Mouse (Mus musculus): ENCODE measurements around the gene Kcnd2. TPM values are rescaled to one million over a fixed set of nuclear protein-coding genes. Genes with fewer than 3 reads are reported as not detected.

Gene Kcnd2
- polyA plus RNA-seq, 1 experiment from 2014 or later = 3.8 TPM

DNA sequence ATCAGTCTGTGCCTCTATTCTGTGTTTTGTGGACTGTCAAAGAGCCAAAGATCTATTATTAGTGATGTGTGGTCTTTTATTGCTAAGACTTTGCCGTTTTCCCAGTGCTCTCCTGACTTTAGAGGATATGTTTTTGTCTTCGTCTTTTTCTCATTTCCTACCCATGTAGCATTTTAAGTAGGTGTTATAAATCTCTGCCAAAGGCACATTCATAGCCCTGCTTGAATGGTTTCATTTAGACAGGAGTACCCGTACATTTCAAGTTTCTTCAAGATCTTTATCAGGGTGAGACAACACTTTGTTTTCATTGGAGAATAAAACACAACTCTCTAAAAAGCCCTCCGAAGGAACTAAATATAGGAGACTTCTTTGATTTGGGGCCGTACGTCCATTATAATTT lies 355.7 kb downstream of the Kcnd2 start:
- H3K4me1 ChIP-seq = no peaks in the 10 kb centered on the region
- no peaks in the 10 kb centered on the region for H3K9me3 ChIP-seq
- 39% methylated on average over 6 of the region's 6 CpGs for WGBS
- no peak overlapping the region for H3K4me2 ChIP-seq
- H3K9ac ChIP-seq = no peak overlapping the region
- no peaks in the 10 kb centered on the region for H3K36me3 ChIP-seq
- ATAC-seq (ENCODE audit: insufficient number of reproducible peaks, low FRiP score, low TSS enrichment, low read depth) = no peak
- no peak overlapping the region for H3K4me3 ChIP-seq
- no peaks in the 10 kb centered on the region for H3K27me3 ChIP-seq
- H3K27ac ChIP-seq = no peak overlapping the region

DNA sequence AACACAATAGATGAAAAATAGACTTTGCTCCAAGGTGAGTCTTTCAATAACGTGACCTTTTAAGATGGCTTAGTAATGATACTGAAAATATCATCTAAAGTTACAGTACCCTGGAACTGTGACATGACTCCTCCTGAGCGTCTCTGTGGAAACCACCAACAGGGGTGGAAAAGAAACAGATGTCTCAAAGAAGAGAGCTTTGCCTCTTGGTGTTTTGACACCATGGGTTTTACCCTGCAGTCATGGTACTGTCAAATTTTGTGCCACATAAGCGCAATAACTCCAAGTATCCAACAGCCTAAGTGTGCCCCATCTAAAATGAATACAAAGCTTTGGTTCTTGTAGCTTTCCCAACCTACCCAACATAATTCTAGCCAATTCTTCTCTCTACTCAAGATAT lies 374.9 kb downstream of the Kcnd2 start:
- WGBS = 82% methylated on average over 3 of the region's 3 CpGs

DNA sequence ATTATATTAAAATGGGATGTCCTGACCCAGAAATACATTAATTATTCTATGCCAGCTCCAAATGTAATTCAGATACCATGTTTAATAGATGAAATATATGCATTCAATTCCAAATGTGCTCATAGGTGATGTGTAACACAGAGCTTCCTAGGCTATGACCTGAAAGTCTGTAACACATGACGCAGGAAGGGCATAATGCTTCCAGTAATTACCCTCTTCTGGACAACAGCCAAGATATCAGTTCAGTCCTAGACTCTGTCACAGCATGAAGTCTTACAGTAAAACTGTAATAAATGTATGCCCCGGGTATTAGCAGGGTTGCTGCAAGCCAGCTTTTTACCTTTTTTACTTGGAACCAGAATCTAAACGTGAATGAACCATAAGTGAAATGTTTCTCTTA lies 382.1 kb downstream of the Kcnd2 start:
- H3K4me2 ChIP-seq = no peak overlapping the region
- no peaks in the 10 kb centered on the region for H3K27me3 ChIP-seq
- no peaks in the 10 kb centered on the region for H3K36me3 ChIP-seq
- H3K4me3 ChIP-seq = no peak overlapping the region
- H3K27ac ChIP-seq = no peak overlapping the region
- ATAC-seq (ENCODE audit: insufficient number of reproducible peaks, low FRiP score, low TSS enrichment, low read depth) = no peak
- H3K9ac ChIP-seq = no peak overlapping the region
- 20% methylated on average over 3 of the region's 3 CpGs for whole genome bisulfite sequencing
- no peaks in the 10 kb centered on the region for H3K4me1 ChIP-seq
- no peaks in the 10 kb centered on the region for H3K9me3 ChIP-seq

More for the DNA sequence above, 374.9 kb downstream of the Kcnd2 start:
- H3K9ac ChIP-seq = no peak overlapping the region
- no peaks in the 10 kb centered on the region for H3K36me3 ChIP-seq
- no peak overlapping the region for H3K4me2 ChIP-seq
- no peak overlapping the region for H3K27ac ChIP-seq
- ATAC-seq (ENCODE audit: insufficient number of reproducible peaks, low FRiP score, low TSS enrichment, low read depth) = no peak
- no peaks in the 10 kb centered on the region for H3K27me3 ChIP-seq
- H3K4me1 ChIP-seq = no peaks in the 10 kb centered on the region
- no peak overlapping the region for H3K4me3 ChIP-seq
- H3K9me3 ChIP-seq = no peaks in the 10 kb centered on the region

DNA sequence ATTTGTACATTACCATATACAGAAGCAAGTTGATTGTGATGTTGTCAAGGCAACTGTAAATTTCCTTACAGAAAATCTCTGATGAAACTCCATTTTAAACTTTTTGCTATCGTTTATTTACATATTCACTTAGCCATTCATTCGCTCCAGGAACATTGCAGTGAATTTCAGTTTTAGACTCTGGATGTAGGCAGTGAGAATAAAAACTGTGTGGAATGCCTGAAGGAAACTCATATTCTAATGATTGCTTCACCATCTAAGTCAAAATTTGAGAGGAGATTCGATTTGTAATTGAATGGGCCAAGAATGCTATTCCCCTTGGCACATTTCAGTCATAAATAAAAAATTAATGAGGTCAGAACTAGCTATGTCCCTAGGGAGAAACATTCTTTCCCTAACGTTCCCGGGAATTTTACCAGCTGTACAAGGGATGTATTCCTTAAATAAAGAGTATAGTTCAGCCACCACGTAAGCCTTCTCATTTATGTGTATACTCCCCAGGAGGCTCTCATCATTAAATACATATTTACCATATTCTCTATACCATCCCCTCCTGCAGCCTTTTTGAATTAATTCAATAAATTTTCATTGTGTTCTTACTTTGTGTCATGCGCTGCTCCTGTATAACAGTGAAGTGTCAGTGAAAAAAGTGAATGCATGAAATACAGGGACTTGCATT lies 394.2 kb downstream of the Kcnd2 start:
- Histone ChIP-seq H3K27ac (no peak overlapping the region), H3K4me2 (no peak overlapping the region), H3K36me3 (no peaks in the 10 kb centered on the region), H3K27me3 (no peaks in the 10 kb centered on the region), H3K9me3 (no peaks in the 10 kb centered on the region), H3K4me1 (no peaks in the 10 kb centered on the region), H3K4me3 (no peak overlapping the region), H3K9ac (no peak overlapping the region)
- WGBS = 44% methylated on average over 7 of the region's 7 CpGs
- no peak for ATAC-seq (ENCODE audit: insufficient number of reproducible peaks, low FRiP score, low TSS enrichment, low read depth)

DNA sequence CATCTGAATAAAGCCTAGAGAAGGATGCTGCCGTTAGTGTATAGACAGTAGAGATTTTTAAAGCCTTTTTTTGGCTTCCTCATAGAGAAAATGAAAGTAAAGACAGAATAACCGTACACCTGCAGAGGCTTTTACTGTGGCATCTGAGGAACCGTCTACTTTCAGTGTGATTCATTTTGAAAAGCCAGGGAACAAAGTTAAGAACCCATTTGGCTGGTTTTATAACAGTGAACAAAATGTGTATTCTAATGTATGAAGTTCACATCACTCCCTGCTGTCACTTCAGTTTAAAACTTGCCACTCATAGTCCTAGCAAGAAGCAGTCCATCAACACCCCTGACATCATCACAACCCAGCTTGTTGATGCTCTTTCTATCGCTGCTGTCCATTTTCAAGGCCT lies 414.7 kb downstream of the Kcnd2 start:
- Histone ChIP-seq H3K4me3 (no peak overlapping the region), H3K4me2 (no peak overlapping the region), H3K4me1 (no peaks in the 10 kb centered on the region), H3K27ac (no peak overlapping the region), H3K9me3 (no peaks in the 10 kb centered on the region), H3K36me3 (no peaks in the 10 kb centered on the region), H3K27me3 (no peaks in the 10 kb centered on the region), H3K9ac (no peak overlapping the region)
- no peak for ATAC-seq (ENCODE audit: insufficient number of reproducible peaks, low FRiP score, low TSS enrichment, low read depth)
- 77% methylated on average over 4 of the region's 4 CpGs for WGBS

DNA sequence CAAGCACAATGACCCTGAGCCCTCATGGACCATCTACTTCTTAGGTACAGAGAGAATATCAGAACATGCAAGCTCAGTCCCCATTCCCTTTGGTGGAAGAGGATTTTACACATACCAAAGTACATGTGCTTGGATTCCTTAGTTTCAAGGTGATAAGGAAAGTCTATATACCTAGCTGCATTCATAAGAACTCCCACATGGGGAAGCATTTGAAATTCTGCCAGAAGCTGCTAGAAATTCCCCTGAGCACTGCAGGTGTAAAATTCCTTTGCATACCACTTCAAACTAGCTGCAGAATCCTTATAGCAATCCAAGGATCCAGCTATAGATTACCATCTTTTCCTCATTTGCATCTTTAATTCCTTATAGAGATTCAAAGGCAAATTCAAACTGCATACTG lies 440.4 kb downstream of the Kcnd2 start:
- Histone ChIP-seq H3K9me3 (no peaks in the 10 kb centered on the region), H3K36me3 (no peaks in the 10 kb centered on the region), H3K4me3 (no peak overlapping the region), H3K9ac (no peak overlapping the region), H3K4me1 (no peaks in the 10 kb centered on the region), H3K27ac (no peak overlapping the region), H3K4me2 (no peak overlapping the region), H3K27me3 (no peaks in the 10 kb centered on the region)
- no peak for ATAC-seq (ENCODE audit: insufficient number of reproducible peaks, low FRiP score, low TSS enrichment, low read depth)

DNA sequence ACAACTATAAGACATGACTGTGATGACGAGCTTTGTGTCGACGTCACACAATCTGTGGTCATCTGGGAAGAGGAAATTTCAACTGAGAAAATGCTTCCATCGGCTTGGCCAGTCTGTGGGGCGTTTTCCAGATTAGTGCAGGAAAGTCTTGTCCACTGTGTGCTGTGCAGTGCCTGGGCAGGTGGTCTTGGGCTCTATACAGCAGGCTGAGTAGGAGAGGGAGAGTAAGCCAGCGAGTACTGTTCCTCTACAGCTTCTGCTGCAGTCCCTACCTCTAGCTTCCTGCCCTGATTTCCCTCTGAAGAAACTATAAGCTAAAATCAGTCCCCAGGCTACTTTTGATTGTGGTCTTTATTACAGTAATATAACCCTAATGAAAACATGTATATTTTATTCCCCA lies 448.8 kb downstream of the Kcnd2 start:
- Histone ChIP-seq H3K4me3 (no peak overlapping the region), H3K9ac (no peak overlapping the region), H3K4me1 (no peaks in the 10 kb centered on the region), H3K36me3 (no peaks in the 10 kb centered on the region), H3K27me3 (no peaks in the 10 kb centered on the region), H3K9me3 (no peaks in the 10 kb centered on the region), H3K4me2 (no peak overlapping the region), H3K27ac (no peak overlapping the region)
- no peak for ATAC-seq (ENCODE audit: insufficient number of reproducible peaks, low FRiP score, low TSS enrichment, low read depth)
- WGBS = 71% methylated on average over 6 of the region's 6 CpGs

DNA sequence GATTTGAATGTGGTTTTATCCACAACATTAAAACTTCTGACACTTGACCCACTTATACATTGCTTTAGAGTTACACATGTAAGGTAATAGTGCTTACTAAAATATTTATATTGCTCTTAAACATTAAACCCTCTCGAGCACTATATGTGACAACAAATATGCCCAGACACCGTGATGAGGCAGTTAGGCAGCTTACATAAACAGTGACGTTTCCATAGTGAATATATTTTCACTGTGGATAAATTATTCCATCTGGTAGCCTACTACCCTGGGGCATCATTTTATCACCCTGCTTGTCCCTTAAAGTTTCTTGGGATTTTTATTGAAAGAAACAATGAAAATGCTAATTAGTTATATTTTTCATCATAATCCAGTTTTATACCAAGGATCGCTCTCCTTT lies 449.3 kb downstream of the Kcnd2 start:
- H3K9me3 ChIP-seq = no peaks in the 10 kb centered on the region
- no peak overlapping the region for H3K4me2 ChIP-seq
- no peaks in the 10 kb centered on the region for H3K4me1 ChIP-seq
- H3K36me3 ChIP-seq = no peaks in the 10 kb centered on the region
- ATAC-seq (ENCODE audit: insufficient number of reproducible peaks, low FRiP score, low TSS enrichment, low read depth) = no peak
- no peak overlapping the region for H3K4me3 ChIP-seq
- H3K27ac ChIP-seq = no peak overlapping the region
- WGBS = 34% methylated on average over 4 of the region's 4 CpGs
- H3K27me3 ChIP-seq = no peaks in the 10 kb centered on the region
- no peak overlapping the region for H3K9ac ChIP-seq

DNA sequence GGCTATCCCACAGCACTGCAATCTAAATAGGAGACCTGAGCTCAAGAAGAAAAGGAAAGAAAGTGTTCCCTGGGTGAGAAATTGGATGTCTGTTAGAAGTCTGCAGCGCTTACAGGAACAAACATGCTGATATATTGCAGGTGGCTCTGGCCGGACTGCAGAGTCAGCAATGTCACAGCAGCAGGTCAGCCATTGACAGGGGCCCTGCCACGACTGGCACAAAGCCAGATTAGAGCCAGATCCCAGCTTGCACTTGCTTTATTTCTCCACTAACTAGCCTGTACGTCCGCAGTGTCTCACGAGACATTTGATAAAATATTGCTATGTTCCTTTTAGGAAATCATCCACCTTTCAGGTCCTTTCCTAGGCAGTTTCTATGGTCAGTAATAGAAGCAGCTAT lies 468.9 kb downstream of the Kcnd2 start:
- Histone ChIP-seq H3K4me2 (no peak overlapping the region), H3K4me3 (no peak overlapping the region), H3K9ac (no peak overlapping the region), H3K9me3 (no peaks in the 10 kb centered on the region), H3K36me3 (no peaks in the 10 kb centered on the region), H3K4me1 (no peaks in the 10 kb centered on the region), H3K27me3 (no peaks in the 10 kb centered on the region), H3K27ac (no peak overlapping the region)
- 40% methylated on average over 6 of the region's 6 CpGs for WGBS
- ATAC-seq (ENCODE audit: insufficient number of reproducible peaks, low FRiP score, low TSS enrichment, low read depth) = no peak

DNA sequence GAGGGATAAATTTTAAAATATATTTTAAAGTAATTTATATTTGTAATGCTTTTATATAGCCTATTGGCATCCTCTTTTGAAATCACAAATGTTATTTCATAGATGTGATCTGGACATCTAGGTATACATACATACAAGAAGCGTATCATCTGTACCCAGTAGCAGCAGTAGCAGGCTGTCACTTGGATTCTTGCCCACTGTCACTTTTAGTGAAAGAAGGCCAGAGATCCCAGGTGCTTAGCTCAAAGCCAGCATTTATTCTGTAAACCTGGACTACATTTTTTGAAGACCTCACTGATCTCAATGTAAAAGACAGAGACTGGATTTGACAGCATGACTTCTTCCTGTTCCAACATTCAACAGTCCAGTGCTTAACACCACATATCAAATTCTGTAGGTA lies 471.1 kb downstream of the Kcnd2 start:
- Histone ChIP-seq H3K4me2 (no peak overlapping the region), H3K27me3 (no peaks in the 10 kb centered on the region), H3K36me3 (no peaks in the 10 kb centered on the region), H3K27ac (no peak overlapping the region), H3K9ac (no peak overlapping the region), H3K9me3 (no peaks in the 10 kb centered on the region), H3K4me1 (no peaks in the 10 kb centered on the region), H3K4me3 (no peak overlapping the region)
- 95% methylated on average over 1 of the region's 1 CpGs for WGBS
- no peak for ATAC-seq (ENCODE audit: insufficient number of reproducible peaks, low FRiP score, low TSS enrichment, low read depth)

DNA sequence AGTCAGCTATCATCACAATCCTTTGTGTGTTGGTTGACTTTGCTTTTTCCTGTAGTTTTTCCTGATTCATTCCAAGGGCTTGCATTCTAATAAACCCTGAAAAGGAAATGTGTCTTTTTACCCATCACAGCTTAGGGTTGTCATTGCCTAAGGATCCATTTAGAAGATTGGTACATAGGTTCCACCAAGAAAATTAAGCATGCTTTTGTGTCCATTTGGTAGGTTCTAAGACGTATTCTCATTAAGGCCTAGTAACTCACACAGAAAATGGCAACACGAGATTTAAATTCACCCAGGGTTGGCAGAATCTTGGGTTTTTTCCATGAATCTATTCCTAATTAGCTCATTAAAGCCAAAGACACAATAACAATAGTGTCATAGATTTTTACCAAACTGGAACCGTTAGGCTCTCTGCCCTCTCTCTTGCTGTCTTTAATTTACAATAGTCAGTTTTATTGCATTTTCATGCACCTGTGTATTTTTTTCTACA lies 477.6 kb downstream of the Kcnd2 start:
- Histone ChIP-seq H3K4me3 (no peak overlapping the region), H3K4me2 (no peak overlapping the region), H3K9me3 (no peaks in the 10 kb centered on the region), H3K27ac (no peak overlapping the region), H3K9ac (no peak overlapping the region), H3K36me3 (no peaks in the 10 kb centered on the region), H3K4me1 (no peaks in the 10 kb centered on the region), H3K27me3 (no peaks in the 10 kb centered on the region)
- no peak for ATAC-seq (ENCODE audit: insufficient number of reproducible peaks, low FRiP score, low TSS enrichment, low read depth)
- WGBS = 67% methylated on average over 3 of the region's 3 CpGs

DNA sequence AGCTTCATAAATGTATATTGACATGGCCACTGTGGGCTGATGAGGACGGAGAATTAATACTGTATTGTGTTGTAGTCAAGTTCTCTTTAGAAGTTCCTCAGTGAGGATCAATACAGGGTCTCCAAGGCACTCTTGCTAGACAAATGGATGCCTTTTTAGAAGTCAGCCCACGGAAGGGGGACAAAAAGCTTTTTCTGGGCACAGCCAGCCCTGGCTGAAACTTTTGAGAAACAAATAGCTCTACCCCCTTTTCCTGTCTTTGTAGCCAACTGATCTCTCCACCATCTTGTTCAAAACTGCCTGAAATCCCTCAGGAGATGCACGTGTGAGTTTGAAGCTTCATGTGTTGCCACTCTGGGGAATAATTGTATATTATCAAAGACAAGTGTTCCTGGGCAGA lies 482.3 kb downstream of the Kcnd2 start:
- Histone ChIP-seq H3K9ac (no peak overlapping the region), H3K27me3 (no peaks in the 10 kb centered on the region), H3K9me3 (no peaks in the 10 kb centered on the region), H3K4me2 (no peak overlapping the region), H3K4me1 (no peaks in the 10 kb centered on the region), H3K36me3 (no peaks in the 10 kb centered on the region), H3K27ac (no peak overlapping the region), H3K4me3 (no peak overlapping the region)
- WGBS = 64% methylated on average over 3 of the region's 3 CpGs
- no peak for ATAC-seq (ENCODE audit: insufficient number of reproducible peaks, low FRiP score, low TSS enrichment, low read depth)

DNA sequence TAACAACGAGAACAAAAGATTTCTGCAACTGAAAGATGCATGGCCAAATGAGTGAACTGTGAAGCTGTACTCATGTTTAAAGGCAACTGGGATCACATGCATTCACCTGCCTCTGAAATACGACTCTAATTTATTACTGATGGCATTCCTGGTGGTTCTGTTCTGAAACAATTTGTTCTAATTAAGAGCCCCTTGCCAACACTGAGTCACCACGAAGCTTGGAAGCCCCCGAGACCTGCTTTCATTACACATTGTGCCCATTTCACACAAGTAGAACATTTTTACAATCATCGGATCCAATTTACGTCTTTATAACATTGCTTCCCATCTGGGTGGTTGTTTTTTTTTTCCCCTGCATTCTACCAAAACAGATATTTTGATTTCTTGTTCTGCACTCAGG lies 485.8 kb downstream of the Kcnd2 start:
- H3K4me3 ChIP-seq = no peak overlapping the region
- ATAC-seq (ENCODE audit: insufficient number of reproducible peaks, low FRiP score, low TSS enrichment, low read depth) = no peak
- H3K9ac ChIP-seq = no peak overlapping the region
- H3K4me1 ChIP-seq = no peaks in the 10 kb centered on the region
- no peak overlapping the region for H3K27ac ChIP-seq
- H3K36me3 ChIP-seq = no peaks in the 10 kb centered on the region
- H3K9me3 ChIP-seq = no peaks in the 10 kb centered on the region
- 27% methylated on average over 6 of the region's 6 CpGs for WGBS
- no peak overlapping the region for H3K4me2 ChIP-seq
- H3K27me3 ChIP-seq = no peaks in the 10 kb centered on the region
